Comparison of ENCODE assay signal across 26 mouse cellular contexts in the genomic region with DNA sequence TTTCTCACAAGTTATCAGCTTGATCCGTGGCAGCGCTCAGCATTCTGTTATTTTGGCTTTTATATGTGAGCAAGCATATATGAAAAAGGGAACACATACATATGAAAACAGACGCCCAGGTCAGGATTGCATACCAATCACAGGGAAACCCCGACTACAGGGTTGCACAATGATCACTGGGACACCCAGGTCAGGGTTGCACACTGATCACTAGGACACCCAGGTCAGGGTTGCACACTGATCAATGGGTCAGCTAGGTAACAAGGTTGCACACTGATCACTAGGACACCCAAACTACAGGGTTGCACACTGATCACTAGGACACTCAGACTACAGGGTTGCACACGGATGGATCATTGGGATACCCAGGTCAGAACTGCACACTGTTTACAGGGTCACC.
A peak's percentile ranks its signal among the peaks of the same experiment; 100 is the strongest.
DNase-seq lines count a peak whose midpoint lies in the region; ATAC-seq and TF ChIP-seq lines count a peak whose summit lies in the region.
"Had no signal": no experiment of that assay in that cellular context is flagged by ENCODE, and none has a peak within 500 bp of the region (broad histone marks: within the 10 kb centered on the region; RNA-seq: fewer than 3 reads in every experiment).

No protein-coding gene starts in this region.

- H3K36me3 ChIP-seq in heart, adult 2 months (ENCODE audit: control insufficient read depth, insufficient read depth, low read length): no peaks in the 10 kb centered on the region
- H3K36me3 ChIP-seq in liver, adult 2 months (ENCODE audit: control insufficient read depth, insufficient read depth, low read length): 0 out of 2 replicates have a peak, but pooled peaks cover 1% of the 10 kb centered on the region
- H3K36me3 ChIP-seq in liver, embryonic 14.5 days (replicated peaks; ENCODE audit: control insufficient read depth, insufficient read depth, low read depth): no peaks in the 10 kb centered on the region
- no peaks in the 10 kb centered on the region for H3K36me3 ChIP-seq in liver, postnatal 0 days (replicated peaks; ENCODE audit: insufficient read depth, low read length)
- H3K36me3 ChIP-seq: embryonic facial prominence, embryonic 12.5 days; embryonic facial prominence, embryonic 15.5 days; heart, embryonic 10.5 days; heart, embryonic 13.5 days; hindbrain, embryonic 12.5 days; hindbrain, embryonic 15.5 days had no signal

- H3K27ac ChIP-seq in heart, adult 2 months: no peak overlapping the region
- H3K27ac ChIP-seq in liver, adult 2 months (replicated peaks; ENCODE audit: insufficient read depth, low read depth, low read length): no peak overlapping the region
- H3K27ac ChIP-seq in liver, embryonic 14.5 days: no peak overlapping the region
- 0 out of 2 replicates have a peak overlapping the region, but pooled peaks have one; percentile 17 for H3K27ac ChIP-seq in liver, postnatal 0 days (ENCODE audit: low read depth)
- H3K27ac ChIP-seq: embryonic facial prominence, embryonic 12.5 days; embryonic facial prominence, embryonic 15.5 days; gastrocnemius, adult 2 months; heart, embryonic 10.5 days; heart, embryonic 13.5 days; hindbrain, embryonic 12.5 days; hindbrain, embryonic 15.5 days had no signal

- no peak overlapping the region for H3K4me2 ChIP-seq in liver, embryonic 14.5 days (ENCODE audit: low read depth)
- no peak overlapping the region for H3K4me2 ChIP-seq in liver, postnatal 0 days (ENCODE audit: low read depth, low read length)
- H3K4me2 ChIP-seq: embryonic facial prominence, embryonic 12.5 days; embryonic facial prominence, embryonic 15.5 days; heart, embryonic 13.5 days; hindbrain, embryonic 12.5 days; hindbrain, embryonic 15.5 days had no signal

- ATAC-seq in liver, embryonic 14.5 days (ENCODE audit: insufficient read depth): 0 out of 2 replicates have a peak, but pooled peaks have one; percentile 23
- ATAC-seq in liver, postnatal 0 days: peak; percentile 83
- ATAC-seq: activated CD4-positive, CD25-positive, alpha-beta regulatory T cell, adult 4 months; forebrain, embryonic 14.5 days; forebrain, postnatal 0 days had no signal

- H3K9me3 ChIP-seq in liver, embryonic 14.5 days (ENCODE audit: control insufficient read depth, low read length): no peaks in the 10 kb centered on the region
- H3K9me3 ChIP-seq in liver, postnatal 0 days (ENCODE audit: low read length): no peaks in the 10 kb centered on the region
- H3K9me3 ChIP-seq: embryonic facial prominence, embryonic 12.5 days; embryonic facial prominence, embryonic 15.5 days; heart, embryonic 10.5 days; heart, embryonic 13.5 days; hindbrain, embryonic 12.5 days; hindbrain, embryonic 15.5 days had no signal

- no peaks in the 10 kb centered on the region; the same call in none of the 2 replicates for H3K79me2 ChIP-seq in heart, adult 2 months (replicated peaks; ENCODE audit: control insufficient read depth, insufficient read depth, low read length)
- peaks cover 33% of the 10 kb centered on the region for H3K79me2 ChIP-seq in liver, adult 2 months (ENCODE audit: control insufficient read depth, insufficient read depth, low read length)

- WGBS in heart, adult 2 months: 89% methylated on average over 5 of the region's 5 CpGs
- 50% methylated on average over 5 of the region's 5 CpGs for WGBS in liver, adult 2 months
- 54% methylated on average over 5 of the region's 5 CpGs for WGBS in liver, embryonic 14.5 days (ENCODE audit: insufficient replicate concordance)
- WGBS in liver, postnatal 0 days (ENCODE audit: insufficient replicate concordance): 64% methylated on average over 5 of the region's 5 CpGs

- no peaks in the 10 kb centered on the region for H3K27me3 ChIP-seq in heart, adult 2 months (ENCODE audit: control insufficient read depth, insufficient read depth, low read length)
- H3K27me3 ChIP-seq in liver, adult 2 months (ENCODE audit: control insufficient read depth, insufficient read depth, low read length): no peaks in the 10 kb centered on the region
- no peaks in the 10 kb centered on the region for H3K27me3 ChIP-seq in liver, embryonic 14.5 days (ENCODE audit: control insufficient read depth, insufficient read depth, low read length)
- H3K27me3 ChIP-seq in liver, postnatal 0 days (ENCODE audit: insufficient read depth, low read length): no peaks in the 10 kb centered on the region
- H3K27me3 ChIP-seq: embryonic facial prominence, embryonic 12.5 days; embryonic facial prominence, embryonic 15.5 days; heart, embryonic 13.5 days; hindbrain, embryonic 12.5 days; hindbrain, embryonic 15.5 days had no signal

- H3K9ac ChIP-seq in heart, adult 2 months (ENCODE audit: low read depth, low read length): no peak overlapping the region
- no peak overlapping the region for H3K9ac ChIP-seq in liver, adult 2 months (ENCODE audit: low read depth, low read length)
- H3K9ac ChIP-seq in liver, embryonic 14.5 days (replicated peaks): no peak overlapping the region
- no peak overlapping the region for H3K9ac ChIP-seq in liver, postnatal 0 days (replicated peaks)
- H3K9ac ChIP-seq: embryonic facial prominence, embryonic 12.5 days; embryonic facial prominence, embryonic 15.5 days; forebrain, postnatal 0 days; heart, embryonic 13.5 days; hindbrain, embryonic 12.5 days; hindbrain, embryonic 15.5 days had no signal

- H3K4me1 ChIP-seq in heart, adult 2 months (ENCODE audit: control insufficient read depth, insufficient read depth, low read length): no peaks in the 10 kb centered on the region
- H3K4me1 ChIP-seq in liver, adult 2 months (ENCODE audit: control insufficient read depth, insufficient read depth, low read length): peaks cover 5% of the 10 kb centered on the region; the same call in 1 of the 2 replicates
- 0 out of 4 replicates have a peak, but pooled peaks cover 0 to 2% of the 10 kb centered on the region in 2 experiments for H3K4me1 ChIP-seq in liver, embryonic 14.5 days (replicated peaks; ENCODE audit: control insufficient read depth in 2 of 2, insufficient read depth in 2 of 2, low read length in 1 of 2)
- no peaks in the 10 kb centered on the region for H3K4me1 ChIP-seq in liver, postnatal 0 days (ENCODE audit: insufficient read depth)
- H3K4me1 ChIP-seq: embryonic facial prominence, embryonic 12.5 days; embryonic facial prominence, embryonic 15.5 days; heart, embryonic 10.5 days; heart, embryonic 13.5 days had no signal

- intact Hi-C loops in heart, adult 2 months (cut with DNase I): no loop called here

- DNase-seq in heart, adult 11 months: peak; percentile 79
- no peak for DNase-seq in heart, adult 2 months
- peak; percentile 80 for DNase-seq in liver, adult 2 months (ENCODE audit: extremely low read depth, low read depth, low spot score)
- DNase-seq in liver, embryonic 14.5 days (ENCODE audit: low read depth in 3 of 3, low spot score in 3 of 3): peak in 1 of 3 experiments; percentile 4
- DNase-seq in liver, postnatal 0 days: peak; percentile 25
- no peak for DNase-seq in cerebellum, adult 8-10 months
- no peak for DNase-seq in right cerebral cortex, postnatal 25 days
- DNase-seq: adrenal gland, adult 8-10 months; adrenal gland, postnatal 25 days; cerebellum, adult 18-20 months; cerebellum, adult 9-11 months; cerebellum, postnatal 25 days; forebrain, postnatal 0 days; gastrocnemius, adult 2 months; gastrocnemius, postnatal 14 days; heart, adult 18-20 months; heart, postnatal 14 days; heart, postnatal 4 days had no signal

- no peak for TF ChIP-seq CTCF in heart, adult 2 months (IDR thresholded peaks at IDR 0.05)
- no peak for TF ChIP-seq CTCF in liver, adult 2 months (IDR thresholded peaks at IDR 0.05; ENCODE audit: low read depth, low read length)
- TF ChIP-seq CTCF in liver, embryonic 14.5 days (IDR thresholded peaks at IDR 0.05; ENCODE audit: low read depth): no peak
- TF ChIP-seq CTCF in liver, postnatal 0 days (IDR thresholded peaks at IDR 0.05; ENCODE audit: low read depth): no peak

- H3K4me3 ChIP-seq in heart, adult 2 months: no peak overlapping the region
- no peak overlapping the region for H3K4me3 ChIP-seq in liver, adult 2 months (ENCODE audit: insufficient read depth, low read depth, low read length)
- H3K4me3 ChIP-seq in liver, embryonic 14.5 days (ENCODE audit: insufficient read depth in 1 of 2, low read depth in 2 of 2, low read length in 2 of 2): no peak overlapping the region
- no peak overlapping the region for H3K4me3 ChIP-seq in liver, postnatal 0 days (ENCODE audit: low read depth, low read length)
- H3K4me3 ChIP-seq: embryonic facial prominence, embryonic 12.5 days; embryonic facial prominence, embryonic 15.5 days; gastrocnemius, adult 2 months; heart, embryonic 10.5 days; heart, embryonic 13.5 days; hindbrain, embryonic 12.5 days; hindbrain, embryonic 15.5 days had no signal

- no peak for TF ChIP-seq POLR2A in heart, adult 2 months (IDR thresholded peaks at IDR 0.05; ENCODE audit: insufficient read depth, low read depth, low read length)
- no peak for TF ChIP-seq POLR2A in liver, adult 2 months (IDR thresholded peaks at IDR 0.05; ENCODE audit: extremely low read depth, insufficient read depth, low read length)

- no peak for TF ChIP-seq EP300 in heart, adult 2 months (IDR thresholded peaks at IDR 0.05; ENCODE audit: insufficient read depth, low read depth, low read length)
- TF ChIP-seq EP300 in liver, embryonic 14.5 days (IDR thresholded peaks at IDR 0.05; ENCODE audit: low read depth): no peak
- no peak for TF ChIP-seq EP300 in liver, postnatal 0 days (IDR thresholded peaks at IDR 0.05; ENCODE audit: low read depth)

Comparison
In these comparisons a context has a peak if more than half of its experiments do, and no peak if none do; other contexts are left out.
1. DNase-seq: peak in heart, adult 11 months (single experiment), liver, adult 2 months (single experiment) and liver, postnatal 0 days (single experiment); none in heart, adult 2 months (0 of 2), cerebellum, adult 8-10 months (single experiment) and right cerebral cortex, postnatal 25 days (single experiment).